Mouse (Mus musculus): ENCODE data around the gene C1ra. TPM values are rescaled to one million over a fixed set of nuclear protein-coding genes. Genes with fewer than 3 reads are reported as not detected.
A peak's percentile ranks its signal among the peaks of the same experiment; 100 is the strongest.
"Not testable (repeated sequence)": the region's sequence is repeated elsewhere in the genome, so short reads cannot be mapped to it uniquely, and the experiment has no call there.

C1ra gene
- polyA plus RNA-seq, 1 experiment from 2014 or later: 0.40 TPM

- H3K9ac ChIP-seq; H3K4me2 ChIP-seq; H3K36me3 ChIP-seq; H3K4me3 ChIP-seq; H3K4me1 ChIP-seq; ATAC-seq (ENCODE audit: extremely low read depth, insufficient number of reproducible peaks, low FRiP score, low TSS enrichment); H3K27ac ChIP-seq (replicated peaks); H3K27me3 ChIP-seq (replicated peaks): not testable (repeated sequence)
- peaks cover 14% of the 10 kb centered on the region; the same call in 1 of the 2 replicates for H3K9me3 ChIP-seq
- 82% methylated on average over 3 of the region's 3 CpGs for WGBS
Measured at GRCm38 (mm10) chr6:124547979-124548378, 35.8 kb downstream of the C1ra start.

DNA sequence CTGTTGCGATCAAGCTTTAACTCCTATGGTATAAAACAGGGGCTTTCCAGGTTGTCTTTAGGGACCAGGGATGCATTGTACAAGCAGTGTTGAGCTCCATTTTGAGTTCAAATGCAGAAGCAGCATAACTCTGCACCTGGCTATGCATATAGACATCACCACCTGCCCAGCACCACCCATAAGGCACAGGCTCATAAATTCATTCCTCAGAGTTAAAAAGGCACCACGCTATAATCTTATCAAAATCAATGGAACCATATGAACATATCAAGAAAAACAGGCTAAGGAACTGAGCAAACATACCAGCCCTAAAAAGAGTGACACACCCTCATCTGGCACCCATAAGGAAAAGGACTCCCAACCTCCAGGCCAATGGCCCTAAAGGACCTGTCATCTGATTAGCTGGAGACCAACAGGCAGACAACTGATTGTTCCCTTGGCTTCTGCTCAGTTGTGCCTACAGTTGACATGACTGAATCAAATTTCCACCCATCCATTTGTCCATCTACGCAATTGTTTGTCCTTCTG is 36.9 kb downstream of the C1ra start:
- Histone ChIP-seq H3K36me3 (no peaks in the 10 kb centered on the region), H3K27ac (replicated peaks) (no peak overlapping the region), H3K27me3 (replicated peaks) (no peaks in the 10 kb centered on the region), H3K4me2 (no peak overlapping the region), H3K4me3 (no peak overlapping the region), H3K4me1 (no peaks in the 10 kb centered on the region), H3K9me3 (peaks cover 15% of the 10 kb centered on the region; the same call in 1 of the 2 replicates), H3K9ac (no peak overlapping the region)
- no peak for ATAC-seq (ENCODE audit: extremely low read depth, insufficient number of reproducible peaks, low FRiP score, low TSS enrichment)
- 70% methylated on average over 3 of the region's 3 CpGs for WGBS

- peaks cover 15% of the 10 kb centered on the region; the same call in 1 of the 2 replicates for H3K9me3 ChIP-seq
- WGBS: 62% methylated on average over 22 of the region's 22 CpGs
- H3K4me3 ChIP-seq: no peak overlapping the region
- H3K27me3 ChIP-seq (replicated peaks): no peaks in the 10 kb centered on the region
- no peak overlapping the region for H3K4me2 ChIP-seq
- H3K27ac ChIP-seq (replicated peaks): no peak overlapping the region
- H3K9ac ChIP-seq: no peak overlapping the region
- no peaks in the 10 kb centered on the region for H3K4me1 ChIP-seq
- no peaks in the 10 kb centered on the region for H3K36me3 ChIP-seq
- no peak for ATAC-seq (ENCODE audit: extremely low read depth, insufficient number of reproducible peaks, low FRiP score, low TSS enrichment)
Measured at GRCm38 (mm10) chr6:124552766-124553165, 40.6 kb downstream of the C1ra start.

DNA sequence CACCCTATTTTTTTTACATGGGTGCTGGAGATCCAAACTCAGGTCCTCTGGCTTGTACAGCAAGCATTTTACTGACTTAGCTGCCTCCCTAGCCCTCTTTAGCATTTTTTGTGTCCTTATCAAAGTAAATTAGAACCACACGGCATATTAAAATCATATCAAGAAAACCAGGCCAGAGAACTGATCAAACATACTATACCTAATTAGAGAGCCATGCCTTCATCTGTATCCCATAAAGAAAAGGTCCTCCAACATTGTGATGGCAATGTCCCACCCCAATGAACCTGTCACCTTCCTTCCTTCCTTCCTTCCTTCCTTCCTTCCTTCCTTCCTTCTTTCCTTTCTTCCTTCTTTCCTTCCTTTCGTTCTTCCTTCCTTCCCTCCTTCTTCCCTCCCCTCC is 43.8 kb downstream of the C1ra start:
- not testable (repeated sequence) for H3K4me2 ChIP-seq; H3K36me3 ChIP-seq; ATAC-seq (ENCODE audit: extremely low read depth, insufficient number of reproducible peaks, low FRiP score, low TSS enrichment); H3K9ac ChIP-seq; H3K27me3 ChIP-seq (replicated peaks); H3K4me1 ChIP-seq; H3K4me3 ChIP-seq; H3K27ac ChIP-seq (replicated peaks)
- H3K9me3 ChIP-seq: peaks cover 13% of the 10 kb centered on the region; the same call in 1 of the 2 replicates
- 60% methylated on average over 2 of the region's 2 CpGs for WGBS

DNA sequence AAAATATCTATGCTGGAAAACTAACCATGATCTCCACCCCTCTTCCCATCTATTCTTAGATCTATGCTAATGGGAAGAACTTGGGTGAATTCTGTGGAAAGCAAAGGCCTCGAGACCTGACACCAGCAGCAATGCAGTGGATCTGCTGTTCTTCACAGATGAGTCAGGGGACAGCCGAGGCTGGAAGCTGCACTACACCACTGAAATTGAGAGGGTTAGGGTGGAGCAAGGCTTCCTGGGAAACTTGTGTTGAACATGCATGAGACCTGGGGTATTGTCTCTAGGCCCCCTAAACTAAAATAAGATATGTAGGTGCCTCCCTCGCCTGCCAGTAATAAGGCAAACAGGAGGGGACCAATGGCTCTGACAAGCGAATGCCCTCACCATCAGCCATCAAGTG is 49.0 kb downstream of the C1ra start:
- WGBS: 69% methylated on average over 4 of the region's 4 CpGs
- not testable (repeated sequence) for ATAC-seq (ENCODE audit: extremely low read depth, insufficient number of reproducible peaks, low FRiP score, low TSS enrichment); H3K4me3 ChIP-seq; H3K4me2 ChIP-seq; H3K27ac ChIP-seq (replicated peaks); H3K27me3 ChIP-seq (replicated peaks); H3K4me1 ChIP-seq; H3K9ac ChIP-seq; H3K9me3 ChIP-seq; H3K36me3 ChIP-seq

- ATAC-seq (ENCODE audit: extremely low read depth, insufficient number of reproducible peaks, low FRiP score, low TSS enrichment); H3K27ac ChIP-seq (replicated peaks): not testable (repeated sequence)
Measured at GRCm38 (mm10) chr6:124561611-124562010, 49.4 kb downstream of the C1ra start.

GRCm38 (mm10) chr6:124570026-124570425 is 57.8 kb downstream of the C1ra start, which contains the start of gene C1rb:
Gene C1rb (plus strand): TSS chr6:124570294.
- H3K36me3 ChIP-seq: no peaks in the 10 kb centered on the region
- no peak for ATAC-seq (ENCODE audit: extremely low read depth, insufficient number of reproducible peaks, low FRiP score, low TSS enrichment)
- no peak within 1 kb of the TSS for H3K4me3 ChIP-seq
- no peak within 1 kb of the TSS for H3K9ac ChIP-seq
- H3K4me1 ChIP-seq: peaks cover 5% of the 10 kb centered on the region; the same call in 1 of the 2 replicates
- peak within 1 kb of the TSS; percentile 51 for H3K4me2 ChIP-seq
- no peak within 1 kb of the TSS for H3K27ac ChIP-seq (replicated peaks)
- no peaks in the 10 kb centered on the region for H3K9me3 ChIP-seq
- 2% methylated on average over 8 of the region's 8 CpGs for WGBS
- H3K27me3 ChIP-seq (replicated peaks): no peaks in the 10 kb centered on the region

More at GRCm38 (mm10) chr6:124561611-124562010, 49.4 kb downstream of the C1ra start:
- H3K9ac ChIP-seq; H3K4me1 ChIP-seq; H3K9me3 ChIP-seq; H3K4me2 ChIP-seq; H3K36me3 ChIP-seq; H3K27me3 ChIP-seq (replicated peaks); H3K4me3 ChIP-seq: not testable (repeated sequence)
- 92% methylated on average over 2 of the region's 2 CpGs for WGBS

Other genes with a start within 250 kb of the C1ra start
- gene Cd163, start 207.7 kb upstream of the C1ra start, polyA plus RNA-seq (2015; fragmentation: Nextera tagmentation; extraction: Ambion mirVana): 0.07 TPM in 1 of 2 replicates, not detected in the other
- gene Pex5, start 97.3 kb upstream of the C1ra start, polyA plus RNA-seq (2015; fragmentation: Nextera tagmentation; extraction: Ambion mirVana): 23.2 and 23.7 TPM in 2 replicates
- gene Clstn3, start 47.6 kb upstream of the C1ra start, polyA plus RNA-seq (2015; fragmentation: Nextera tagmentation; extraction: Ambion mirVana): 1.1 and 1.9 TPM in 2 replicates
- gene C1rl, start 19.3 kb upstream of the C1ra start, polyA plus RNA-seq (2015; fragmentation: Nextera tagmentation; extraction: Ambion mirVana): 0.46 and 0.52 TPM in 2 replicates
- gene C1s1, start 30.0 kb downstream of the C1ra start, polyA plus RNA-seq (2015; fragmentation: Nextera tagmentation; extraction: Ambion mirVana): 0.74 and 1.0 TPM in 2 replicates
- not detected in 2 replicates for gene C1rb, start 57.9 kb downstream of the C1ra start, polyA plus RNA-seq (2015; fragmentation: Nextera tagmentation; extraction: Ambion mirVana)
- gene C1s2, start 123.7 kb downstream of the C1ra start, polyA plus RNA-seq (2015; fragmentation: Nextera tagmentation; extraction: Ambion mirVana): not detected in 2 replicates
- 44.1 and 47.4 TPM in 2 replicates for gene Lpcat3, start 150.6 kb downstream of the C1ra start, polyA plus RNA-seq (2015; fragmentation: Nextera tagmentation; extraction: Ambion mirVana)
- gene Emg1, start 199.8 kb downstream of the C1ra start, polyA plus RNA-seq (2015; fragmentation: Nextera tagmentation; extraction: Ambion mirVana): 113 and 130 TPM in 2 replicates
- gene Phb2, start 199.9 kb downstream of the C1ra start, polyA plus RNA-seq (2015; fragmentation: Nextera tagmentation; extraction: Ambion mirVana): 293 and 326 TPM in 2 replicates
- gene Ptpn6, start 226.3 kb downstream of the C1ra start, polyA plus RNA-seq (2015; fragmentation: Nextera tagmentation; extraction: Ambion mirVana): 5.3 and 5.6 TPM in 2 replicates
- 364 and 411 TPM in 2 replicates for gene Grcc10, start 229.0 kb downstream of the C1ra start, polyA plus RNA-seq (2015; fragmentation: Nextera tagmentation; extraction: Ambion mirVana)
- gene Gm45234, start 243.6 kb downstream of the C1ra start, polyA plus RNA-seq (2015; fragmentation: Nextera tagmentation; extraction: Ambion mirVana): not detected in 2 replicates
- gene Atn1, start 244.1 kb downstream of the C1ra start, polyA plus RNA-seq (2015; fragmentation: Nextera tagmentation; extraction: Ambion mirVana): 7.8 and 9.4 TPM in 2 replicates

All from heart, embryonic 13.5 days (tissue).